Mouse (Mus musculus) olfactory bulb, adult 2 months (tissue): ENCODE measurements at regions not wholly inside any gene's neighbourhood (a gene's known extent, or its start where the extent isn't known, plus 50 kb on each side); places are given as distances from the start of the nearest gene placed in this dataset.

ENCODE experiments used
- CTCF ChIP-seq: fragments of 200-500 bp; IDR thresholded peaks from 2 replicates; pipeline ENCODE4 v1.5.1; 2012; ENCODE audit warnings: low read depth, mild to moderate bottlenecking, low read length, moderate library complexity; ENCODE audit not compliant: insufficient read depth
- POLR2A ChIP-seq: fragments of 200-500 bp; IDR thresholded peaks from 2 replicates; pipeline ENCODE4 v1.6.1; 2012; ENCODE audit warnings: mild to moderate bottlenecking, low read depth, low read length, moderate library complexity; ENCODE audit not compliant: insufficient read depth

DNA sequence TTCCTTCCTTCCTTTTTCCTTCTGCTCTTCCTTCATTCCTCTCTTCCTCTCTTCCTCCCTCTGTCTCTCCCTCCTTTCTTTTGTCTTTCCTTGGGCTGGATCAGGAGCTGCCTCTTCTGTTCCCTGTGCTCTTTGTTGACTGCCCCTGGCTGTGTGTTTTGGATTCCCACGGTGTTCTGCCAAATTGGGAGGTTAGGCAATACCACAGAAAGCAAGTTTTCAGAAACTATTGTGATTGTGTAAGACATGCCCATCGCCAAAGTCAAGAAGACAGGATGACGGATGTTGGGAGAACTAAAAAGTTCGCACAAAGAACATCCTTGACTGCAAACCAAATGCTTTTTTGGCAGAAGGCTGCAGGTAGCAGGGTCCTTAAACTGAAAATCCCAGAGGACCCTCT is 165.6 kb upstream of the Atp5g3 start:
- TF ChIP-seq POLR2A (no peak), CTCF (no peak)
